Mouse (Mus musculus): ENCODE results near the gene Gm6356. TPM values are rescaled to one million over a fixed set of nuclear protein-coding genes. Genes with fewer than 3 reads are reported as not detected.

Gene Gm6356
- not detected in 2 replicates for polyA plus RNA-seq (2012; rRNA removed)

DNA sequence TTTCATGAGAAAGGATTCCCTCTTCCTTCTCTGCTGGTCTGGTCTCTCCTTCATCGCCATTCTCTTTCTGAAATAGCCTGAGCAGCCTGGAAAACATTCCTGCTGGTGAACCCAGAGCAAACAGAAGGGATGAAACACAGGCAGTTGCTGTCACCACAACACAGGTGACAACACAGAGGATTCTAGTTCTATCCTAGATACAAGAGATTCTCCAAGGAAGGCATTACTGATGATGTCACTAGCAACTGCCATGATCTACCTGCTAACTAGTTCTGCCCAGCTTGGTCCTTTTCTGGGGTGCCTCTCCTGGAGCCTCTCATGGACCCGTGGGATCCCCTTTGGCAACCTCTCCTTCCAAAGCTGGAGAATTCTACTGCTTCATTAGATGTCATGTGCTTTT is at the start of gene Gm6356:
Gene Gm6356, minus strand, starts transcription at position 101 of the 400 bp plus-strand sequence.

Other genes with a start within 250 kb of the Gm6356 start
- 36.7 and 37.0 TPM in 2 replicates for gene Gm3636, start 231.5 kb downstream of the Gm6356 start, polyA plus RNA-seq (2012; rRNA removed)
- 0.05 TPM in 1 of 2 replicates, not detected in the other for gene Gm8362, start 199.4 kb downstream of the Gm6356 start, polyA plus RNA-seq (2012; rRNA removed)
- gene Gm3642, start 133.5 kb downstream of the Gm6356 start, polyA plus RNA-seq (2012; rRNA removed): not detected in 2 replicates
- 15.5 and 16.8 TPM in 2 replicates for gene Gm3667, start 83.9 kb downstream of the Gm6356 start, polyA plus RNA-seq (2012; rRNA removed)
- gene Gm10406, start 53.6 kb upstream of the Gm6356 start, polyA plus RNA-seq (2012; rRNA removed): 10.9 and 11.4 TPM in 2 replicates
- gene Gm3685, start 71.2 kb upstream of the Gm6356 start, polyA plus RNA-seq (2012; rRNA removed): 0.09 and 0.13 TPM in 2 replicates
- gene Gm3696, start 126.8 kb upstream of the Gm6356 start, polyA plus RNA-seq (2012; rRNA removed): 10.8 and 11.0 TPM in 2 replicates
- 0.04 TPM in 2 replicates for gene Gm6676, start 151.6 kb upstream of the Gm6356 start, polyA plus RNA-seq (2012; rRNA removed)
- 9.6 and 10.6 TPM in 2 replicates for gene Gm3512, start 200.7 kb upstream of the Gm6356 start, polyA plus RNA-seq (2012; rRNA removed)
- 0.04 TPM in 2 replicates for gene Gm16434, start 220.7 kb upstream of the Gm6356 start, polyA plus RNA-seq (2012; rRNA removed)

All from central nervous system, embryonic 18 days (tissue).